Mouse (Mus musculus) CH12.LX (cell line): ENCODE data around the gene Chmp4b. TPM values are rescaled to one million over a fixed set of nuclear protein-coding genes. Genes with fewer than 3 reads are reported as not detected.

ENCODE experiments used
- DNase-seq: peaks from one replicate; pipeline ENCODE4 v3.0.0-alpha.2; 2013; ENCODE audit errors: extremely low read depth
- H3K27ac ChIP-seq: 2 replicates; pipeline ENCODE4 v1.5.1; 2012; ENCODE audit warnings: low read depth, mild to moderate bottlenecking, control low read depth, moderate library complexity; ENCODE audit not compliant: insufficient read depth
- H3K27me3 ChIP-seq: replicated peaks from 2 replicates; pipeline ENCODE3; 2012; ENCODE audit warnings: inconsistent platforms
- H3K36me3 ChIP-seq, 2 experiments: replicated peaks in 1 of 2; 2 replicates each; pipeline versions ENCODE3 to v1.6.1; 2012; ENCODE audit warnings: inconsistent platforms in 1 of 2, low read length in 1 of 2, mild to moderate bottlenecking in 1 of 2, mixed read lengths in 1 of 2, moderate library complexity in 1 of 2; ENCODE audit not compliant: control insufficient read depth in 1 of 2, insufficient read depth in 1 of 2
- H3K4me1 ChIP-seq, 2 experiments: 2 replicates each; pipeline ENCODE4 v1.6.1; 2012; ENCODE audit warnings: inconsistent platforms in 1 of 2, moderate library complexity in 1 of 2; ENCODE audit not compliant: insufficient read depth in 2 of 2, control insufficient read depth in 1 of 2
- H3K4me2 ChIP-seq: 2 replicates; pipeline ENCODE4 v1.6.1; 2012; ENCODE audit warnings: low read depth, mild to moderate bottlenecking, control low read depth; ENCODE audit not compliant: poor library complexity, insufficient read depth, severe bottlenecking
- H3K4me3 ChIP-seq, 3 experiments: fragments of 150-350 bp in 1 of 3; sonication (generic) in 1 of 3; replicated peaks in 1 of 3; 2 replicates each; pipeline versions ENCODE3 to v1.5.1; 2011 to 2012; ENCODE audit warnings: low read depth in 2 of 3, low read length in 2 of 3, mild to moderate bottlenecking in 2 of 3, moderate library complexity in 2 of 3, control low read depth in 1 of 3, improper control_type of control experiment in 1 of 3, inconsistent platforms in 1 of 3, mixed read lengths in 1 of 3; ENCODE audit not compliant: poor library complexity in 1 of 3
- H3K79me2 ChIP-seq: replicated peaks from 2 replicates; pipeline ENCODE4 v1.6.1; 2012; ENCODE audit warnings: mild to moderate bottlenecking, moderate library complexity; ENCODE audit not compliant: control insufficient read depth, poor library complexity, insufficient read depth, severe bottlenecking; ENCODE audit errors: extremely low read depth
- H3K9ac ChIP-seq: 2 replicates; pipeline ENCODE4 v1.6.1; 2012; ENCODE audit warnings: low read depth, mild to moderate bottlenecking, control low read depth, moderate library complexity; ENCODE audit not compliant: insufficient read depth
- H3K9me3 ChIP-seq: replicated peaks from 2 replicates; pipeline ENCODE3; 2012; ENCODE audit warnings: low read length, inconsistent platforms, mixed read lengths
- BHLHE40 ChIP-seq: IDR thresholded peaks from 2 replicates; pipeline ENCODE4 v1.6.1; 2011; ENCODE audit warnings: mild to moderate bottlenecking, low read depth, low read length, improper control_type of control experiment
- CTCF ChIP-seq, 2 experiments: IDR thresholded peaks in 1 of 2; conservative IDR thresholded peaks in 1 of 2; 2 replicates each; pipeline ENCODE4 v1.5.1; 2011 to 2012; ENCODE audit warnings: low read depth in 2 of 2, low read length in 2 of 2, improper control_type of control experiment in 1 of 2, inconsistent platforms in 1 of 2, mild to moderate bottlenecking in 1 of 2, moderate library complexity in 1 of 2
- E2F4 ChIP-seq: IDR thresholded peaks from 2 replicates; pipeline ENCODE4 v1.6.1; 2011; ENCODE audit warnings: low read depth, low read length, improper control_type of control experiment; ENCODE audit not compliant: insufficient replicate concordance
- ELF1 ChIP-seq: IDR thresholded peaks from 2 replicates; pipeline ENCODE4 v1.6.1; 2014; ENCODE audit warnings: low read depth, mild to moderate bottlenecking, inconsistent platforms, low read length, improper control_type of control experiment
- ETS1 ChIP-seq: conservative IDR thresholded peaks from 2 replicates; pipeline ENCODE4 v1.6.1; 2012; ENCODE audit warnings: low read depth, mild to moderate bottlenecking, inconsistent platforms, low read length, improper control_type of control experiment, moderate library complexity
- HCFC1 ChIP-seq: IDR thresholded peaks from 2 replicates; pipeline ENCODE4 v1.6.1; 2012; ENCODE audit warnings: low read depth, mild to moderate bottlenecking, inconsistent platforms, low read length, improper control_type of control experiment
- IRF4 ChIP-seq: IDR thresholded peaks from 2 replicates; pipeline ENCODE4 v1.6.1; 2014; ENCODE audit warnings: low read depth, mild to moderate bottlenecking, inconsistent platforms, low read length, improper control_type of control experiment
- MAX ChIP-seq: IDR thresholded peaks from 2 replicates; pipeline ENCODE4 v1.6.1; 2011; ENCODE audit warnings: low read length, improper control_type of control experiment
- MAZ ChIP-seq: IDR thresholded peaks from 2 replicates; pipeline ENCODE4 v1.6.1; 2012; ENCODE audit warnings: low read depth, mild to moderate bottlenecking, inconsistent platforms, low read length, improper control_type of control experiment, moderate library complexity
- MXI1 ChIP-seq: IDR thresholded peaks from 2 replicates; pipeline ENCODE4 v1.6.1; 2011; ENCODE audit warnings: mild to moderate bottlenecking, low read depth, low read length, improper control_type of control experiment
- MYC ChIP-seq: IDR thresholded peaks from 2 replicates; pipeline ENCODE4 v1.6.1; 2011; ENCODE audit warnings: low read depth, mild to moderate bottlenecking, improper control_type of control experiment, low read length
- NRF1 ChIP-seq: IDR thresholded peaks from 2 replicates; pipeline ENCODE4 v1.6.1; 2014; ENCODE audit warnings: low read depth, mild to moderate bottlenecking, inconsistent platforms, low read length, improper control_type of control experiment, moderate library complexity
- PAX5 ChIP-seq: IDR thresholded peaks from 2 replicates; pipeline ENCODE4 v1.6.1; 2012; ENCODE audit warnings: low read length, inconsistent platforms, mixed read lengths
- POLR2A ChIP-seq: IDR thresholded peaks from 2 replicates; pipeline ENCODE4 v1.6.1; 2011; ENCODE audit warnings: low read depth, mild to moderate bottlenecking, improper control_type of control experiment, low read length
- POLR2AphosphoS2 ChIP-seq: IDR thresholded peaks from 2 replicates; pipeline ENCODE4 v1.6.1; 2011; ENCODE audit warnings: low read depth, low read length, improper control_type of control experiment
- RAD21 ChIP-seq: IDR thresholded peaks from 2 replicates; pipeline ENCODE4 v1.6.1; 2011; ENCODE audit warnings: low read depth, mild to moderate bottlenecking, low read length, improper control_type of control experiment, moderate library complexity
- RCOR1 ChIP-seq: conservative IDR thresholded peaks from 2 replicates; pipeline ENCODE4 v1.6.1; 2012; ENCODE audit warnings: low read depth, mild to moderate bottlenecking, inconsistent platforms, low read length, improper control_type of control experiment
- UBTF ChIP-seq: IDR thresholded peaks from 2 replicates; pipeline ENCODE4 v1.6.1; 2012; ENCODE audit warnings: low read depth, mild to moderate bottlenecking, inconsistent platforms, low read length, improper control_type of control experiment, moderate library complexity
- USF1 ChIP-seq: IDR thresholded peaks from 2 replicates; pipeline ENCODE4 v1.6.1; 2014; ENCODE audit warnings: low read depth, mild to moderate bottlenecking, inconsistent platforms, low read length, improper control_type of control experiment
- ZC3H11A ChIP-seq: IDR thresholded peaks from 2 replicates; pipeline ENCODE4 v1.6.1; 2012; ENCODE audit warnings: low read depth, mild to moderate bottlenecking, inconsistent platforms, low read length, improper control_type of control experiment
- ZMIZ1 ChIP-seq: IDR thresholded peaks from 2 replicates; pipeline ENCODE4 v1.6.1; 2012; ENCODE audit warnings: low read depth, mild to moderate bottlenecking, inconsistent platforms, low read length, improper control_type of control experiment
- dilution Hi-C: fragments of 300-500 bp; cut with MboI; formaldehyde crosslinking; loops from 2 replicates; pipeline ENCODE4 v1.14.3; 2020; ENCODE audit warnings: low sequenced_read_pairs; ENCODE audit not compliant: extremely low pct_unique_long_range_greater_than_20kb, extremely low pct_ligation_motif_present
- in situ Hi-C: fragments of 300-500 bp; cut with MboI; formaldehyde crosslinking; loops from 3 replicates; pipeline ENCODE4 v1.14.3; 2019; ENCODE audit warnings: low sequenced_read_pairs, low pct_ligation_motif_present, low pct_unique_long_range_greater_than_20kb, mixed read lengths
- polyA plus RNA-seq: library from polyadenylated mRNA; unstranded; fragments of >175 nt; gene quantifications from 2 replicates; pipeline ENCODE4 v1.2.1, GENCODE M21; 2012; ENCODE audit warnings: low read depth; ENCODE audit not compliant: insufficient read length
- total RNA-seq, 2 experiments: library from RNA; depleted of rRNA; stranded (reverse); fragments of 300-350 nt in 1 of 2; fragments of >200 nt in 1 of 2; gene quantifications; 2 replicates each; pipeline ENCODE4 v1.2.3; 2012 to 2014

Gene Chmp4b
- total and polyA plus RNA-seq, 3 experiments, result 105 to 152 (median 113) TPM

DNA sequence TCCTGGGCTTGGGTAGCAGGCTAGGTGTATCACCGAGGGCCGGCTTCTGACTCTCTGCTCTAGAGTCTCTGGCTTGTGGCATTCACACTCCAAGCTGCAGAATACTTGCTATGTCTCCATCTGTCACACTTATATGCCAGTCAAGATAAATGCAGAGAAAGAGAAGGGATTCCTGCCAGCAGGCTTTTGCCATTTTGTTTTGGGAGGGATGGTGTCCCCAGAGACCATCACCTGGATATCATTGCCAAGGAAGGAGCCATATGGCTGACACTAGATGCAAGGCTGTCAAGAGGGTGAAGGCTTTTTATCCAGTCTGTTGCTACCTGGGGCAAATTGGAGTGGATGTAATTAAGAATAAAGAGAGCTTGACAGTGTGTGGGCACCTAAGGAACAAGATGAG, 15.7 kb upstream of the Chmp4b start:
- Histone ChIP-seq H3K27ac (no peak overlapping the region), H3K9ac (no peak overlapping the region), H3K9me3 (peaks cover 9% of the 10 kb centered on the region), H3K4me2 (no peak overlapping the region), H3K36me3 (peaks cover 6 to 63% of the 10 kb centered on the region in 2 experiments), H3K4me3 (no peak overlapping the region), H3K27me3 (no peaks in the 10 kb centered on the region), H3K79me2 (no peaks in the 10 kb centered on the region), H3K4me1 (peaks cover 0 to 3% of the 10 kb centered on the region in 2 experiments; a peak in 2 of 4 replicates)
- no peak for TF ChIP-seq ELF1
- TF ChIP-seq USF1, result no peak
- no peak for TF ChIP-seq MXI1
- no peak for TF ChIP-seq POLR2AphosphoS2
- no peak for TF ChIP-seq PAX5
- TF ChIP-seq UBTF, result no peak
- TF ChIP-seq POLR2A, result no peak
- TF ChIP-seq E2F4, result no peak
- TF ChIP-seq MYC, result no peak
- no peak for TF ChIP-seq ZMIZ1
- TF ChIP-seq RAD21, result no peak
- TF ChIP-seq ETS1, result no peak
- TF ChIP-seq BHLHE40, result no peak
- no peak for TF ChIP-seq RCOR1
- no peak for TF ChIP-seq NRF1
- TF ChIP-seq HCFC1, result no peak
- no peak for TF ChIP-seq MAX
- no peak for TF ChIP-seq IRF4
- no peak for TF ChIP-seq MAZ
- no peak for TF ChIP-seq ZC3H11A
- dilution Hi-C loops, result no loop called here
- no peak for DNase-seq
- in situ Hi-C loops, result no loop called here

DNA sequence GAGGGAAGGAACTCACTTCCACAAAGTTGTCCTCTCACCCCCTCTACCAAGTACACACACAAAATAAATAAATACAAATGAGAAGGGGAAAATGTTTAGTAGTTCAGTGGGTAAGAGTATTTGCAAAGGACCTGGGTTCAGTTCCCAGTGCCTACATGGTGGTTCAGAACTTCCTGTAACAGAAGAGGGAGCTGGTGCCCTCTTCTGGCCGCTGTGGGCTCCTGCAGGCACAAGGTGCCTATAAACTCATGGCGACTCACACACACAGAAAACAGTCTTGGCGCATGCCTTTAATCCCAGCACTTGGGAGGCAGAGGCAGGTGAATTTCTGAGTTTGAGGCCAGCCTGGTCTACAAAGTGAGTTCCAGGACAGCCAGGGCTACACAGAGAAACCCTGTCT, 13.0 kb upstream of the Chmp4b start:
- H3K4me2 ChIP-seq, result no peak overlapping the region
- H3K4me1 ChIP-seq, result peaks cover 0 to 9% of the 10 kb centered on the region in 2 experiments; a peak in 2 of 4 replicates
- no peak for TF ChIP-seq BHLHE40
- TF ChIP-seq CTCF (conservative IDR thresholded peaks at IDR 0.05 in 1 of 2, IDR thresholded peaks at IDR 0.05 in 1 of 2; ENCODE audit: low read depth in 2 of 2, low read length in 2 of 2), result peak in 1 of 2 experiments; percentile 27; a peak in 2 of 4 replicates
- in situ Hi-C loops, result no loop called here
- H3K27ac ChIP-seq, result no peak overlapping the region
- no peak overlapping the region for H3K4me3 ChIP-seq
- no peak overlapping the region for H3K9ac ChIP-seq
- H3K36me3 ChIP-seq, result peaks cover 6 to 66% of the 10 kb centered on the region in 2 experiments
- H3K27me3 ChIP-seq, result no peaks in the 10 kb centered on the region
- H3K79me2 ChIP-seq, result no peaks in the 10 kb centered on the region
- DNase-seq, result no peak
- dilution Hi-C loops, result no loop called here
- peaks cover 9% of the 10 kb centered on the region for H3K9me3 ChIP-seq
